Mouse (Mus musculus) forebrain, embryonic 12.5 days (tissue): ENCODE measurements around the gene Cd300a. TPM values are rescaled to one million over a fixed set of nuclear protein-coding genes. Genes with fewer than 3 reads are reported as not detected.

ENCODE experiments used
- ATAC-seq: fragments of 200-750 bp; cut with Nextera tagmentation; 2 replicates; pipeline ENCODE4 v1.8.0; 2017; ENCODE audit warnings: moderate TSS enrichment; ENCODE audit not compliant: low FRiP score
- H3K27ac ChIP-seq: fragments of 300-500 bp; sonication (generic); 2 replicates; pipeline ENCODE4 v1.5.1; 2016; ENCODE audit warnings: mild to moderate bottlenecking
- H3K27me3 ChIP-seq: fragments of 300-500 bp; sonication (generic); 2 replicates; pipeline ENCODE4 v1.6.1; 2016; ENCODE audit warnings: mild to moderate bottlenecking
- H3K36me3 ChIP-seq: fragments of 300-500 bp; sonication (generic); replicated peaks from 2 replicates; pipeline ENCODE4 v1.6.1; 2016; ENCODE audit warnings: mild to moderate bottlenecking
- H3K4me1 ChIP-seq: fragments of 300-500 bp; sonication (generic); 2 replicates; pipeline ENCODE4 v1.6.1; 2016
- H3K4me2 ChIP-seq: fragments of 300-500 bp; sonication (generic); 2 replicates; pipeline ENCODE4 v1.6.1; 2016; ENCODE audit warnings: mild to moderate bottlenecking, moderate library complexity
- H3K4me3 ChIP-seq: fragments of 300-500 bp; sonication (generic); replicated peaks from 2 replicates; pipeline ENCODE4 v1.5.1; 2016; ENCODE audit warnings: mild to moderate bottlenecking
- H3K9ac ChIP-seq: fragments of 300-500 bp; sonication (generic); 2 replicates; pipeline ENCODE4 v1.6.1; 2016; ENCODE audit warnings: mild to moderate bottlenecking
- H3K9me3 ChIP-seq: fragments of 300-500 bp; sonication (generic); 2 replicates; pipeline ENCODE4 v1.6.1; 2016
- WGBS: fragments of 180-500 bp; shearing (Covaris S2); methylation state at CpG from one replicate; pipeline ENCODE4 v1.1.7; 2016; 5-methylcytosine and 5-hydroxymethylcytosine counted together
- polyA plus RNA-seq: library from polyadenylated mRNA; unstranded; fragments of >200 nt; fragmentation: Nextera tagmentation; extraction: Ambion mirVana; gene quantifications from 2 replicates; pipeline ENCODE4 v1.2.1, GENCODE M21; 2016

The Cd300a gene
- polyA plus RNA-seq = 0.44 and 0.68 TPM in 2 replicates

DNA sequence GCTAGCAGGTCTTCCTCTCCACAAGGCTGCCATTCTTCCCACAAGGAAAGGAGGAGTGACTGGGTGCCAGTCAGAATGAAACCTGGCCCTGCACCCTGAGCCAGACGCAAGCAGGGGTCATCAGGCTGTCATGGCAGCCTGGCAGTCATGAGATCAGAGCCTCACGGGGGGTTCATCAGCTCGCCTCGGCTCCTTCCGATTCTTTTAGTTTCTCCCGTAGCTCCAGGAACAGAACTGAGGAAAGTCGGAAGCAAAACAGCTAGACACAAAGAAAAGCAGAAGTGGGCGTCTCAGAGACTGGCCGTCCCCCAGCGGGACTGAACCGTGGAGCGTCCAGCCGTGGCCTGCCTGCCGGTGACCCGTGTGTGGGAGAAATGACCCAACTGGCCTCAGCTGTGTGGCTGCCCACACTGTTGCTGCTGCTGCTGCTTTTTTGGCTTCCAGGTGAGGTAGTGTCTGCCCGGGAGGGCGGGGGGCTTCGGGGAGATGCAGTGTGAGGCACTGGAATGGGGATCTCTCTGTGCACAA is at the start of gene Cd300a:
TSS of gene Cd300a (plus strand) at position 51 of the 528 bp plus-strand sequence.
- no peak for ATAC-seq
- no peak within 1 kb of the TSS for H3K27ac ChIP-seq

DNA sequence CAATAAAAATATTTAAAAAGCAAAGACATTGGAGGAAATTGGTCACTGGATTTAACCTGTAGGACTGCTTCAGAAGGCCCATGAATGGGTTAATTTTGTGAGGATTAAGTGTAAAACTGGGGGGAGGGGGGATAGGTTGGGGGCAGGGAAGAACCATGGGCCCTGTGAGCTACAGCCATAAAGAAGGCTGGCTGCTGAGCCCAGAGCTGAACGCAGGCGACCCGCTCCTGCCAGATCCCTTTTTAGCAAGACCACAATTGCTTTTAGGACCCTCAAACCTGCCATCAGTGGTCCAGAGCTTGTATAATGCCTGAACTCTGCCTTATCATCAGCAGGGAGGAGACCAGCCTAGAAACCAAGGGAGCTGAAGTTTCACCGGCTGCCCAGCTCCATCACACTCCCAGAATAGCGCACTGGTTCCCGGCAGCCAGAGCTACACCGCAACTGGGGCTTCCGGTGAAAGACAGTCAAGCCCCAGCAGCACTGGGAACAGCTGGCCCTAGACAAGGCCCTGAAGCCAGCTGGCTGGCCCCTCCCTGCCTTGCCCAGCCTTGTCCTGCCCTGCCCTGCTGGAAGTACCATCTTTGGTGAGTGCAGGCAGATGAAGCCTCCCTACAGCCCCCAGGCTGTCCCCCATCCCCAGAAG is 45.9 kb upstream of the Cd300a start:
- Histone ChIP-seq H3K4me3 (no peak overlapping the region), H3K9me3 (no peaks in the 10 kb centered on the region), H3K27ac (peak overlapping the region; percentile 65), H3K4me2 (no peak overlapping the region), H3K9ac (peak overlapping the region; percentile 25; the same call in 1 of the 2 replicates), H3K27me3 (peaks cover 10% of the 10 kb centered on the region), H3K4me1 (peaks cover 15% of the 10 kb centered on the region), H3K36me3 (no peaks in the 10 kb centered on the region)
- WGBS = 5% methylated on average over 8 of the region's 8 CpGs
- ATAC-seq = 0 out of 2 replicates have a peak, but pooled peaks have one; percentile 41

More for the DNA sequence above, at the start of gene Cd300a:
- Histone ChIP-seq H3K27me3 (peaks cover 11% of the 10 kb centered on the region; the same call in 1 of the 2 replicates), H3K4me1 (peaks cover 6% of the 10 kb centered on the region; the same call in 1 of the 2 replicates), H3K9me3 (no peaks in the 10 kb centered on the region), H3K4me2 (no peak within 1 kb of the TSS), H3K9ac (no peak within 1 kb of the TSS), H3K4me3 (no peak within 1 kb of the TSS), H3K36me3 (no peaks in the 10 kb centered on the region)
- 62% methylated on average over 18 of the region's 18 CpGs for WGBS

DNA sequence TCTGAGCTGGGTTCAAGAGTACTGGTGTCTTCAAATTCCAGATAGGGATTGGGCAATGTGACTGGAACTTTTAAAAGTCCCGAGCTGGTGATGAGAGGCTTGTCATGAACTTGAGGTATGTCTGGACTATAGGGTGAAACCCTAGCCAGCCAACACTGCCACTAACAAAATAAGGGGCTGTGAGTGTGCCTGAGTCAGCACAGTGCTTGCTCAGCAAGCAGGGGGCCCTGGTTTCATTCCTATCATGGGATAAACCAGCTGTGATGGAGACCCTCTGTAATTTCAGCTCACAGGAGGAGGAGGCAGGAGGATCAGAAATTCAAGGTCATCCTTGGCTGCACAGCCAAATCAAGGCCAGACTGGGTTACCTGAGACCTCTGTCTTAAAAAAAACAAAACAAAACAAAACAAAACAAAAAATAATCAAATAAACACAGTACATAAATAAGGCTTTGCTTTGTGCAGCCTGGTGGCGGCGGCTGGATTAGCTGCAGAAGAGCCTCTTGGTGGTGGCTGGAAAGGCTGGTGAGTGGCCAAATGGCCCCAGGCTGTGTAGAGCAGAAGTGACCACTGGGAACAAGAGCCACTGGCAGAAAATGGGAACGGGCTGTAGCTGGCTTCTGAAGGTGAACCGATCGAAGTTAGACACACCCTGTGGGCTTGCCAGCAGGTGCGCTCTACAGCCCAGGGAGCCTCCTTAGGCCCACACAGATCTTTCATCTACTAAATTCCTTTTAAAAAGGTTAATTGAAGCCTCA is 45.2 kb upstream of the Cd300a start:
- H3K27me3 ChIP-seq = peaks cover 17% of the 10 kb centered on the region
- H3K36me3 ChIP-seq = no peaks in the 10 kb centered on the region
- peak overlapping the region; percentile 65 for H3K27ac ChIP-seq
- peaks cover 15% of the 10 kb centered on the region for H3K4me1 ChIP-seq
- H3K9me3 ChIP-seq = no peaks in the 10 kb centered on the region
- H3K4me2 ChIP-seq = no peak overlapping the region
- 75% methylated on average over 7 of the region's 7 CpGs for WGBS
- peak overlapping the region; percentile 25; the same call in 1 of the 2 replicates for H3K9ac ChIP-seq
- no peak overlapping the region for H3K4me3 ChIP-seq
- ATAC-seq = no peak

DNA sequence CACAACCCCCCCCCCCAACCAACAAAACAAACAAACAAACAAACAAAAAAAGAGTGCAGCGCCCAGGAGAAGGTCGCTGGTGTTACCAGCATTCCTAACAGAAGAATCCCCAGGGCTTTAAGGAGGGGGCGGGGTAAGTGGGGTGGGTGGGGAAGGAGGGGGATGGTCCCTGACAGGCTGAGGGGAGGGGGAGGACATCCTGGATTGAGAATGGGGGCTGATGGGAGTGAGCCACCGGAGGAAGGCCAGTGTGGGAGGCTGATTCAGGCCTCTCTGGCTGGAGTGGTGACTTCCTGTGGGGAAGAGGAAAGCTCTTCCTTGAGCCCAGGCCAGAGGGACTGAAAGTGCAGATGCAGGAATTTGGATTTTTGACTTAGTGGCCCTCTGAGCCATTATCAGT is 43.5 kb upstream of the Cd300a start:
- H3K27me3 ChIP-seq = peaks cover 34% of the 10 kb centered on the region
- no peak overlapping the region for H3K4me2 ChIP-seq
- H3K9me3 ChIP-seq = no peaks in the 10 kb centered on the region
- no peaks in the 10 kb centered on the region for H3K36me3 ChIP-seq
- peaks cover 29% of the 10 kb centered on the region for H3K4me1 ChIP-seq
- 82% methylated on average over 4 of the region's 4 CpGs for WGBS
- H3K4me3 ChIP-seq = no peak overlapping the region
- no peak for ATAC-seq
- H3K9ac ChIP-seq = no peak overlapping the region
- H3K27ac ChIP-seq = no peak overlapping the region

DNA sequence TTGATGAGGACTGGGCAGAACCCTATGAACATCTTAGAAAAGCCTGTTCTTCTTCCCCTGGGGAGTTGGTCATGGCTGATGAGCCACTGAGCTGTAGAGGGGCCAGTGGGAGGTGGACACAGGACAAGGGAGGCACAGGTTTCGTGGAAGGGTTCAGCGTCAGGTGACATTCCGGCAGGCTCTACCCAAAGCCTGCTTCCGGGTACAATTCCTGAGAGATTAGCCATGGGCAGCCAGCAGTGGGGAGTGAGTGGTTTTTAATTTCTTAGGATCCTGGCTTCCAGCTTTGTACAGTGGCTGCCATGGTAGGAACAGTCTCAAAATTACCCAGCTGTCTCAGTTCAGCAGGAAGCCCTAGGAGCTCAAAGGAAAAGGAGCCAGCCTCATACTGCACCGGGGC is 42.8 kb upstream of the Cd300a start:
- Histone ChIP-seq H3K36me3 (no peaks in the 10 kb centered on the region), H3K4me1 (peaks cover 36% of the 10 kb centered on the region)

DNA sequence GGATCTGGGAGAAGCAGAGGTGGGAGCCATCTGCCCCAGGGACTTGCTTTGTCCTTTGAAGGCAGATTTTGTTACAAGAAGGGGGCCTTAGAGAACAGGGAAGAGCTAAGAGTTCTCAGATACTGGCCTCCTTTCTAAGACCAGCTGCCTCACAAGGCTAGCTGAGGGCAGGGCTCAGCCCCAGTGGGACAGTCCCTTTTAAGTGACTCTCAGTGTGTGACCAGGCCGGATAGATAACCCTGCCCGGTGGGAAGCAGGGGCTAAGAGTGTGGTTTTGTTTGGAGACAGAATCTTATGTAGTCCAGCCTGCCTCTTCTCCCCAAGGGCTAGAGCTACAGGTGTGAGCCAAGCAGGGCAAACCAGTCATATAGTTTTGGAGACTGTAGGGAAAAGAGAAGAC is 40.3 kb upstream of the Cd300a start:
- peaks cover 36% of the 10 kb centered on the region for H3K4me1 ChIP-seq
- 2% methylated on average over 2 of the region's 2 CpGs for WGBS

More for the DNA sequence above, 42.8 kb upstream of the Cd300a start:
- WGBS = 89% methylated on average over 5 of the region's 5 CpGs
- H3K27ac ChIP-seq = no peak overlapping the region
- H3K9ac ChIP-seq = no peak overlapping the region
- ATAC-seq = no peak
- no peak overlapping the region for H3K4me3 ChIP-seq
- H3K4me2 ChIP-seq = no peak overlapping the region
- H3K9me3 ChIP-seq = no peaks in the 10 kb centered on the region
- H3K27me3 ChIP-seq = peaks cover 41% of the 10 kb centered on the region

DNA sequence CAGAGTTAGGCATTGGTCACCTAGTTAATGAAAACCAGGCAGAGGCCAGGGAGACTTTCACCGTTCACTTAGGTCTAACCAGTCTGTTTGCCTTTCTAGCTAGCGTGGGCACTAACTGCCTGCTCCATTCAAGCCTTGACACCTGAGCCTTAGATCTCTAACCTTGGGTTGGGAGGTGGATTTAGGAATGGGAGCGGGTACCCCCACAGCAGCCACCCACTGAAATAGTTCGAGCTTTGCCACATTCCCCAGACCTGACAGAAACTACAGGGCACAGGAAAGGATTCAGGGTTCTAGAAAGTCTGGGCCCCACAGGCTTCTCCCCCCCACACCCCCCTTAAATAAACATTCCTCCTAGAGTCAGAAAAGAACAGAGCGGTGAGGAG is 39.8 kb upstream of the Cd300a start:
- Histone ChIP-seq H3K9me3 (no peaks in the 10 kb centered on the region), H3K4me1 (peaks cover 32% of the 10 kb centered on the region), H3K27ac (no peak overlapping the region), H3K36me3 (no peaks in the 10 kb centered on the region), H3K9ac (no peak overlapping the region; the same call in 1 of the 2 replicates), H3K4me2 (peak overlapping the region; percentile 96), H3K4me3 (no peak overlapping the region), H3K27me3 (peaks cover 71% of the 10 kb centered on the region)
- no peak for ATAC-seq
- 7% methylated on average over 5 of the region's 5 CpGs for WGBS

More for the DNA sequence above, 40.3 kb upstream of the Cd300a start:
- Histone ChIP-seq H3K4me2 (no peak overlapping the region), H3K27ac (no peak overlapping the region), H3K36me3 (no peaks in the 10 kb centered on the region), H3K9me3 (no peaks in the 10 kb centered on the region), H3K27me3 (peaks cover 66% of the 10 kb centered on the region), H3K4me3 (no peak overlapping the region), H3K9ac (no peak overlapping the region)
- no peak for ATAC-seq

DNA sequence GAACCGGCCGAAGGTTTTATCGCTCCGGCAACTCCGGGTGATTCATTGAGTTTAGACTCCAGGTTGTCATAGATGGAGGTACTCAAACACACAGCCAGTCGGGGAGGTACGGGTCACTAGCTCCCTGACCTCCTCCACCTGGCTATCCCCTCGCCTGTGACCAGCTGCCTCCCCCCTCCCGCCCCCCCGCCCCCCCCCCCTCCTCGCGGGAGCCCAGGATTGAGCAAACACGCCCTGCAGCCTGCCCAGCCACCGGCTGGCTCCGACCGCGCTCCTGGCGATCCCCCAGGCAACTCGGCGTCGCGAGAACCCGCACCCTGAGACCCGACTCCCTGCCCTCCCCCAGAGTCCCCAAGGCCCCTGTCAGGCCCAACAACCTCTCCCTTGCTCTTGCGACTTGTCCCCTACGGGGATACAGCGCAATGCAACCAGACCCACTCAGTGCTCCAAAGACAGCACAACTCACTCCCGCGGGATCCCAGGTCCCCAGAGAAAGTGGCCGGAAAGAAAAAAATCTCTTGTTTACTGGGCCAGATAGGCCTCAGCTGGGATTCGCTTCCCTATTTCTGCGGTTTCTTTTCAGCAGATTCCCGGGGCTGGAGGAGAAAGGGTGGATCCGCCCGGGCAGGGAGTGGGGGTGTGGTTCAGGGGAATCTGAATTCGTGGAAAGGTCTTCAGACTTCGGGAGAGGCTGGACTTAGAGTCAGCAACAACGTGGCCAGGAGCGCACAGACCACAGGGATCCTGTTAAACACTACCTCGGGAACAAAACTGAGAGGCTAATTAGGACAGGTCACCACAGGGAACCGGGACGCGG is 39.2 kb upstream of the Cd300a start, which contains the start of gene Gprc5c:
TSS of gene Gprc5c (plus strand) at position 701 of the 817 bp plus-strand sequence.
- Histone ChIP-seq H3K4me1 (peaks cover 32% of the 10 kb centered on the region), H3K4me2 (peak within 1 kb of the TSS; percentile 96), H3K27me3 (peaks cover 72% of the 10 kb centered on the region), H3K4me3 (peak within 1 kb of the TSS; percentile 60), H3K36me3 (no peaks in the 10 kb centered on the region), H3K9me3 (no peaks in the 10 kb centered on the region), H3K9ac (peak within 1 kb of the TSS; percentile 56), H3K27ac (peak within 1 kb of the TSS; percentile 42; the same call in 1 of the 2 replicates)
- WGBS = under 1% methylated on average over 33 of the region's 43 CpGs
- ATAC-seq = peak; percentile 20; the same call in 1 of the 2 replicates

DNA sequence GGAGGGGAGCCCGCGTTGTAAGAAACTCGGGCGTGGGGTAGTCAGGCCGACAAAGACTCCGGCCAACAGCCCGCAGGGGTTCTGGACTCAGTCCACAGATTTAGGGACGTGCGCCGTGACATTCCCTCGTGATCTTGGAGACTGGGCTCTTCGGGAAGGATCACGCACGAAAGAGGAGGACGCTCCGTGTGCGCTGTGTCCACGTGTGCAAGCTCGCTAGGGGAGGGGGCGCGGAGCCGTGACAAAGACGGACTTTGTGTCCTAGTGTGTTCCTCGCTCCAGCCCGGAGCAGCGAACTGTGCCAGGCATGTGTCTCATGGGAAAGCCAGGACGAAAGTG is 38.6 kb upstream of the Cd300a start:
- peaks cover 72% of the 10 kb centered on the region for H3K27me3 ChIP-seq
- peak overlapping the region; percentile 96 for H3K4me2 ChIP-seq
- 0 out of 2 replicates have a peak overlapping the region, but pooled peaks have one; percentile 9 for H3K27ac ChIP-seq
- H3K4me3 ChIP-seq = peak overlapping the region; percentile 60
- peaks cover 32% of the 10 kb centered on the region for H3K4me1 ChIP-seq
- ATAC-seq = no peak
- peak overlapping the region; percentile 56 for H3K9ac ChIP-seq
- under 1% methylated on average over 27 of the region's 27 CpGs for WGBS
- no peaks in the 10 kb centered on the region for H3K9me3 ChIP-seq
- H3K36me3 ChIP-seq = no peaks in the 10 kb centered on the region

DNA sequence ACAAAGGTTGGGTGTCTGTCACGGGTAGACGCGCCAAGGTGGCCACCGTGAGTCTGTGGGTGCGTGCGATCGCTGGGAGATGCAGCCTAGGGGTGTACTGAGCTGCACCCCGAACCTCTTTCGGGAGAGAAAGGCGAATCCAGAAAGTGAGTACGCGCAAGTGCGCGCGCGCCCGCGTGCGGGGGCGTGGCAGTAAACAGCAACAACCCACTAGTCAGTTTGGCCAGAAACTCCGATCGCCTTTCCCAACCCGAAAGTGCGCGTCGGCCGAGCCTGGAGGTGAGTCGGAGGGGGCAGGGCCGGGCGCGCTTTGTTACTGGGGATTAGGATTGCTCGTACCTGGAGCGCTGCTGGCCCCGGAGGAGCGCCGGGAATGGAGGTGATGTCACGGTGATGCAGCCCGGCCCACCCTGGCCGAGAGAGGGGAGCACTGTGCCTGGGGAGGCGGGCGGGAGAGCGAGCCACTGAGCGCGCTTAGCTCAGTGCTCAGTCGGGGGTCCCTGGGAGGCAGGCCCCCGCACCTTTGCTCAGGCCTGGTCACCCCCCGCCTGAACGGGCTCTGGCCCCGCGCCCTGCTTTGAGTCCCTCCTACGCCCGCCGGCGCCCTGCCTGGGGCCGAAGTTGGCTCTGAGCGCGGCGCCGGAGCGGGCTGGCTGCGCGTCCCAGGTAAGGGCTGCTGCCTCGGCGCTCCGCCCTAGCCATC is 38.1 kb upstream of the Cd300a start:
- Histone ChIP-seq H3K9ac (peak overlapping the region; percentile 56), H3K27ac (peak overlapping the region; percentile 42; the same call in 1 of the 2 replicates), H3K27me3 (peaks cover 72% of the 10 kb centered on the region), H3K4me3 (peak overlapping the region; percentile 60), H3K9me3 (no peaks in the 10 kb centered on the region), H3K36me3 (no peaks in the 10 kb centered on the region), H3K4me2 (peak overlapping the region; percentile 96), H3K4me1 (peaks cover 32% of the 10 kb centered on the region)
- under 1% methylated on average over 60 of the region's 65 CpGs for WGBS
- ATAC-seq = peak; percentile 60
